8 mouse cellular contexts compared by ENCODE assay signal in the genomic region with DNA sequence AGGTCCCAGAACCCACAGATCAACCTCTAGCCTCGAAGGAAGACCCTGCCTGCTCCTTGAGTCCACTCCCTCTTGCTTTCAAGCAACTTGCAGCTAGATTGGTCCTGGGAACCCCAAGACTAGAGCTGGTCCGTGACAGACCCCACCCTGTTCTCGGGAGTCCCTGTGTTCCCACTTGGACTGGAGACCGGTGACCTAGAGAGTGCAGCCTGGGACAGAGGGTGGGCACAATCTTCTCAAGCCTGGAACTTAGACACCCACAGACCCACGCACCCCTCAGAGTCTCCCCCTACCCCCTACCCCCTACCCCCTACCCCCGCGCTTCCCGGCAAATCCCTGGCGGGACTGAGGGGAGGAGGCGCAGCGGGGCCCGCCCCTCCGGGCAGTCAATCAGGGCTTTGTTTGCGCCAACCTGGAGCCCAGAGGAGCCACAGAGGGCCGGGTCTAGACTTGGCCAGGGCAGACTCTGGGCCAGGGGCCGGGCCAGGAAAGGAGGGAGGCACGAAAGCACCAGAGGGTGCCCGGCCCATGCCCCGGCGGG. TPM values are rescaled to one million over a fixed set of nuclear protein-coding genes. Genes with fewer than 3 reads are reported as not detected.
DNase-seq lines count a peak whose midpoint lies in the region; ATAC-seq and TF ChIP-seq lines count a peak whose summit lies in the region.

No protein-coding gene starts in this region.

- no peaks in the 10 kb centered on the region for H3K9me3 ChIP-seq in intestine, embryonic 14.5 days (ENCODE audit: control insufficient read depth, low read length)
- H3K9me3 ChIP-seq in liver, embryonic 14.5 days (ENCODE audit: control insufficient read depth, low read length): no peaks in the 10 kb centered on the region
- H3K9me3 ChIP-seq in neural tube, embryonic 14.5 days (ENCODE audit: control insufficient read depth, low read length): no peaks in the 10 kb centered on the region

- intact Hi-C loops in left cerebral cortex, postnatal 4 days (cut with DNase I): no loop called here
- intact Hi-C loops in left cerebral cortex, postnatal 14 days (cut with DNase I): loop anchor here (5.0 kb wide), 1 partner anchor 125 kb away; no protein-coding TSS in a partner anchor

- no peak for TF ChIP-seq CTCF in cerebellum, adult 2 months (IDR thresholded peaks at IDR 0.05; ENCODE audit: borderline replicate concordance, insufficient read depth, low read depth, low read length)
- no peak for TF ChIP-seq CTCF in liver, embryonic 14.5 days (IDR thresholded peaks at IDR 0.05; ENCODE audit: low read depth)

- peak; percentile 45 for DNase-seq in left cerebral cortex, postnatal 4 days
- no peak for DNase-seq in left cerebral cortex, postnatal 14 days (ENCODE audit: low spot score in 2 of 2)
- DNase-seq in cerebellum, adult 2 months: peak; percentile 32 to 35
- peak; percentile 26 for DNase-seq in forelimb bud, embryonic 11.5 days (ENCODE audit: low read depth, low spot score)
- peak; percentile 61 for DNase-seq in intestine, embryonic 14.5 days (ENCODE audit: low spot score)
- no peak for DNase-seq in liver, embryonic 14.5 days (ENCODE audit: low read depth in 3 of 3, low spot score in 3 of 3)
- no peak for DNase-seq in B cell, adult 2 months

- WGBS in cerebellum, adult 2 months: 6% methylated on average over 19 of the region's 20 CpGs
- 12% methylated on average over 16 of the region's 20 CpGs for WGBS in intestine, embryonic 14.5 days
- 21% methylated on average over 12 of the region's 20 CpGs for WGBS in liver, embryonic 14.5 days (ENCODE audit: insufficient replicate concordance)
- 13% methylated on average over 9 of the region's 20 CpGs for WGBS in neural tube, embryonic 14.5 days

- H3K27ac ChIP-seq in cerebellum, adult 2 months (ENCODE audit: insufficient read depth, low read length): peak overlapping the region; percentile 47; the same call in 1 of the 2 replicates
- H3K27ac ChIP-seq in intestine, embryonic 14.5 days (ENCODE audit: low read depth): peak overlapping the region; percentile 71; the same call in 1 of the 2 replicates
- H3K27ac ChIP-seq in liver, embryonic 14.5 days: no peak overlapping the region
- no peak overlapping the region for H3K27ac ChIP-seq in neural tube, embryonic 14.5 days (ENCODE audit: low read depth, low read length)

- peak overlapping the region; percentile 71 for H3K4me3 ChIP-seq in cerebellum, adult 2 months (replicated peaks; ENCODE audit: insufficient read depth, low read depth, low read length)
- peak overlapping the region; percentile 43 for H3K4me3 ChIP-seq in intestine, embryonic 14.5 days (ENCODE audit: low read depth, low read length)
- H3K4me3 ChIP-seq in liver, embryonic 14.5 days (ENCODE audit: insufficient read depth in 1 of 2, low read depth in 2 of 2, low read length in 2 of 2): peak overlapping the region; percentile 29 to 52
- H3K4me3 ChIP-seq in neural tube, embryonic 14.5 days (ENCODE audit: low read depth, low read length): peak overlapping the region; percentile 48

- TF ChIP-seq EP300 in liver, embryonic 14.5 days (IDR thresholded peaks at IDR 0.05; ENCODE audit: low read depth): no peak

- peak overlapping the region; percentile 40 for H3K9ac ChIP-seq in intestine, embryonic 14.5 days (ENCODE audit: low read length)
- no peak overlapping the region for H3K9ac ChIP-seq in liver, embryonic 14.5 days (replicated peaks)
- 0 out of 2 replicates have a peak overlapping the region, but pooled peaks have one; percentile 32 for H3K9ac ChIP-seq in neural tube, embryonic 14.5 days (replicated peaks; ENCODE audit: low read depth, low read length)

- no peaks in the 10 kb centered on the region for H3K36me3 ChIP-seq in intestine, embryonic 14.5 days (ENCODE audit: control insufficient read depth, insufficient read depth, low read length)
- no peaks in the 10 kb centered on the region for H3K36me3 ChIP-seq in liver, embryonic 14.5 days (replicated peaks; ENCODE audit: control insufficient read depth, insufficient read depth, low read depth)
- H3K36me3 ChIP-seq in neural tube, embryonic 14.5 days (ENCODE audit: control insufficient read depth, insufficient read depth, low read length): no peaks in the 10 kb centered on the region

- no peak for TF ChIP-seq POLR2A in cerebellum, adult 2 months (IDR thresholded peaks at IDR 0.05; ENCODE audit: borderline replicate concordance, insufficient read depth, low read length)

- no peaks in the 10 kb centered on the region for H3K27me3 ChIP-seq in cerebellum, adult 2 months (ENCODE audit: control insufficient read depth, insufficient read depth, low read length)
- peaks cover 29% of the 10 kb centered on the region; the same call in 1 of the 2 replicates for H3K27me3 ChIP-seq in intestine, embryonic 14.5 days (replicated peaks; ENCODE audit: control insufficient read depth, insufficient read depth, low read length)
- peaks cover 12% of the 10 kb centered on the region for H3K27me3 ChIP-seq in liver, embryonic 14.5 days (ENCODE audit: control insufficient read depth, insufficient read depth, low read length)
- peaks cover 22% of the 10 kb centered on the region for H3K27me3 ChIP-seq in neural tube, embryonic 14.5 days (ENCODE audit: control insufficient read depth, insufficient read depth, low read length)

- peak overlapping the region; percentile 68 for H3K4me2 ChIP-seq in intestine, embryonic 14.5 days (ENCODE audit: low read length)
- peak overlapping the region; percentile 47 for H3K4me2 ChIP-seq in liver, embryonic 14.5 days (ENCODE audit: low read depth)
- peak overlapping the region; percentile 68 for H3K4me2 ChIP-seq in neural tube, embryonic 14.5 days (ENCODE audit: low read depth, low read length)

- no peaks in the 10 kb centered on the region for H3K4me1 ChIP-seq in cerebellum, adult 2 months (ENCODE audit: control insufficient read depth, insufficient read depth, low read length)
- H3K4me1 ChIP-seq in intestine, embryonic 14.5 days (replicated peaks; ENCODE audit: control insufficient read depth, insufficient read depth, low read length): no peaks in the 10 kb centered on the region
- H3K4me1 ChIP-seq in liver, embryonic 14.5 days (replicated peaks; ENCODE audit: control insufficient read depth in 2 of 2, insufficient read depth in 2 of 2, low read length in 1 of 2): no peaks in the 10 kb centered on the region
- no peaks in the 10 kb centered on the region for H3K4me1 ChIP-seq in neural tube, embryonic 14.5 days (ENCODE audit: control insufficient read depth, insufficient read depth, low read length)

- peak; percentile 51 for ATAC-seq in intestine, embryonic 14.5 days (replicated peaks; ENCODE audit: low FRiP score, low TSS enrichment, low read depth)
- peak; percentile 37; the same call in 1 of the 2 replicates for ATAC-seq in liver, embryonic 14.5 days (ENCODE audit: insufficient read depth)
- peak; percentile 64 for ATAC-seq in neural tube, embryonic 14.5 days (ENCODE audit: low read depth)

RNA-seq across cellular contexts. Expression of gene Slc16a2, which starts 0.6 kb away (rescaled TPM):
- total RNA-seq in left cerebral cortex, postnatal 4 days (2021): 10 to 100 TPM; 63.9 to 70.3 TPM
- 10 to 100 TPM; 57.3 to 60.0 TPM for total RNA-seq in left cerebral cortex, postnatal 14 days (2021)
- 12.3 and 12.8 TPM in 2 replicates for polyA plus RNA-seq in cerebellum, adult 2 months (2012; rRNA removed)
- 9.6 and 11.1 TPM in 2 replicates for polyA plus RNA-seq in intestine, embryonic 14.5 days (2014; fragmentation: Nextera tagmentation; extraction: Ambion mirVana)
- 4.2 and 5.2 TPM in 2 replicates for polyA plus RNA-seq in liver, embryonic 14.5 days (2012; rRNA removed)
- polyA plus RNA-seq in liver, embryonic 14.5 days (2014; fragmentation: Nextera tagmentation; extraction: Ambion mirVana): 7.5 and 8.2 TPM in 2 replicates
- 25.2 and 30.3 TPM in 2 replicates for polyA plus RNA-seq in neural tube, embryonic 14.5 days (2014; fragmentation: Nextera tagmentation; extraction: Ambion mirVana)

Comparison
In these comparisons a context has a peak if more than half of its experiments do, and no peak if none do; other contexts are left out.
1. DNase-seq: peak in left cerebral cortex, postnatal 4 days (single experiment), cerebellum, adult 2 months (2 of 2), forelimb bud, embryonic 11.5 days (single experiment) and intestine, embryonic 14.5 days (single experiment); none in left cerebral cortex, postnatal 14 days (0 of 2), liver, embryonic 14.5 days (0 of 3) and B cell, adult 2 months (0 of 2).
2. H3K27ac ChIP-seq: peak in cerebellum, adult 2 months (single experiment) and intestine, embryonic 14.5 days (single experiment); none in liver, embryonic 14.5 days (single experiment) and neural tube, embryonic 14.5 days (single experiment).
3. Peak in every context shown above with its lines, with median percentiles within 50 percentile points of each other: H3K4me3 ChIP-seq, ATAC-seq and H3K4me2 ChIP-seq.